Mouse (Mus musculus) limb, embryonic 15.5 days (tissue): ENCODE measurements at regions not wholly inside any gene's neighbourhood (a gene's known extent, or its start where the extent isn't known, plus 50 kb on each side); places are given as distances from the start of the nearest gene placed in this dataset.

Source experiments
- ATAC-seq: fragments of 200-750 bp; cut with Nextera tagmentation; 2 replicates; pipeline ENCODE4 v1.8.0; 2017; ENCODE audit warnings: low read depth, moderate TSS enrichment; ENCODE audit not compliant: insufficient number of reproducible peaks, low FRiP score, low TSS enrichment
- H3K27ac ChIP-seq: fragments of 300-500 bp; sonication (generic); 2 replicates; pipeline ENCODE4 v1.5.1; 2015; ENCODE audit warnings: moderate library complexity, mild to moderate bottlenecking, inconsistent platforms
- H3K27me3 ChIP-seq: fragments of 300-500 bp; sonication (generic); 2 replicates; pipeline ENCODE4 v1.6.1; 2015; ENCODE audit warnings: inconsistent platforms
- H3K36me3 ChIP-seq: fragments of 300-500 bp; sonication (generic); 2 replicates; pipeline ENCODE4 v1.6.1; 2015; ENCODE audit warnings: inconsistent platforms
- H3K4me1 ChIP-seq: fragments of 300-500 bp; sonication (generic); 2 replicates; pipeline ENCODE4 v1.6.1; 2015; ENCODE audit warnings: inconsistent platforms
- H3K4me2 ChIP-seq: fragments of 300-500 bp; sonication (generic); 2 replicates; pipeline ENCODE4 v1.6.1; 2015; ENCODE audit warnings: mild to moderate bottlenecking, inconsistent platforms
- H3K4me3 ChIP-seq: fragments of 300-500 bp; sonication (generic); 2 replicates; pipeline ENCODE4 v1.5.1; 2015; ENCODE audit warnings: mild to moderate bottlenecking, inconsistent platforms
- H3K9ac ChIP-seq: fragments of 300-500 bp; sonication (generic); 2 replicates; pipeline ENCODE4 v1.6.1; 2015; ENCODE audit warnings: inconsistent platforms
- H3K9me3 ChIP-seq: fragments of 300-500 bp; sonication (generic); 2 replicates; pipeline ENCODE4 v1.6.1; 2016; ENCODE audit warnings: inconsistent platforms
- WGBS: fragments of 180-500 bp; shearing (Covaris S2); methylation state at CpG from one replicate; pipeline ENCODE4 v1.1.7; 2015; 5-methylcytosine and 5-hydroxymethylcytosine counted together

DNA sequence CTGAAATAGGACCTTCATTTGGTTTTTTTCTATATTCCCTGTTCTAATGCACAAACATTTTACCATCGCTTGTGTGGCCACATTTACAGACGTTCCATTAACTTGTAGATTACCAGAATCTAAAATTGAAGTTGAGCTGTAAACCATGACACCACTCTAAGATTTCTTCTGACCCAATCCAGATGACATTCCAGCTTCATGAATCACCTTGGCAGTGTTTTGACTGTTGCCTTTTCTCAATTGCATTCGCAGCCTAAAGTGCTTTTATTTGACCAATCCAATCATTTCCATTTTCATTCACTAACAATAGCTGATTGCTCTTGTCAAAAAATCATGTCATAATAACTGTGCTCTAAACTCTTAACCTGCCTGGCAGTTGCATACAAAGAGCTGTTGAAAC is 144.8 kb downstream of the Mdfic start:
- WGBS, result 69% methylated on average over 3 of the region's 3 CpGs
- Histone ChIP-seq H3K9ac (no peak overlapping the region), H3K27me3 (no peaks in the 10 kb centered on the region), H3K36me3 (no peaks in the 10 kb centered on the region), H3K27ac (no peak overlapping the region), H3K4me3 (no peak overlapping the region), H3K9me3 (no peaks in the 10 kb centered on the region), H3K4me1 (no peaks in the 10 kb centered on the region), H3K4me2 (no peak overlapping the region)
- ATAC-seq, result no peak

DNA sequence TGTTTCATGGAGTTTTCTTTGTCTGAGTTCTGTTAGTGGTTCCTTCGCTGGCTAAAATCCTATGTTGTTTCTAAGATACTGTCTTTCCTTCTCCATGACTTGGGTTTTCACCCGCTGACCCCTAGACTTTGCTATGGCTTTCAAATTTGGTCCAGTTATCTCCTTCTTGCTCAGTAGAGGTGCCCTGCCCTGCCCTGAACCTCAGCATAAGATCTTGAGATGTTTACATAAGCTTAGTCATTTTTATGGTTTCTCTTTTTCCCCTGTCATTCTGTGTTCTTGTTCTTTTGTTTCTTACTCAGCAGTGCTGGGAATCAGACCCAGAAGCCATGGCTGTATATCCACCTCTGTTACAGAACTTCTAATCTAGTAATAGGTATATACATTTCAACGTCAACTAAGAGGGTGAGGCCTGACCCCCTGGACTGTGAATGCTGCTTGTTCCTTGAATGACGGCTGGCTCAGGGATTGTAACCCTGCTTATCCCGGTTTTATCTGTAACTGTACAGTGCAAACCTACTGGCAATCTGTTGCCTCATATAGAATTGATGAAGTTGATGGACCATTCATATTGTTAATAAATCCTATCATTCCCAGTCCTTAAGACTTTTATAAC is 161.9 kb downstream of the Mdfic start:
- H3K9ac ChIP-seq, result no peak overlapping the region
- H3K4me3 ChIP-seq, result no peak overlapping the region
- no peaks in the 10 kb centered on the region for H3K36me3 ChIP-seq
- no peak for ATAC-seq
- no peaks in the 10 kb centered on the region for H3K4me1 ChIP-seq
- 88% methylated on average over 5 of the region's 5 CpGs for WGBS
- no peaks in the 10 kb centered on the region for H3K27me3 ChIP-seq
- no peaks in the 10 kb centered on the region for H3K9me3 ChIP-seq
- no peak overlapping the region for H3K4me2 ChIP-seq
- H3K27ac ChIP-seq, result no peak overlapping the region

DNA sequence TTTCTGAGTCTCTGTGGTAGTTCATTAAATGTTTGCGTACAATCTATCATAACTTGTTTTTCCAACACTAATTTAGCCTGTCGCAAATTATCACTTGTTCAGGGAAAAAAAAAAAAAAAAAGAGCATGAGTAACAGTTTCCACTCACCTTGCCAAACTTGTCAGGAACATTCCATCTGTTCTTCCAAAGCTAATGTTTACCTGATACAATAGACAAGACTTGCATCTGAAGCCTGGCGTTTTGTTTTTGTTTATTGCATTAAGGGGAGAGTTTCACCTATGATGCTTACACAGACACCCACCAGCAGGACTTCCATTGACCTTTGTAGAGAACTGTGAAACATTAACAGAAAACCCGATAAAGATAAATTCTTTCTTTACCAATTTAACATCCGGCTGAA is 172.6 kb downstream of the Mdfic start:
- H3K9ac ChIP-seq, result no peak overlapping the region
- ATAC-seq, result no peak
- no peak overlapping the region for H3K4me2 ChIP-seq
- no peaks in the 10 kb centered on the region for H3K36me3 ChIP-seq
- H3K4me1 ChIP-seq, result 0 out of 2 replicates have a peak, but pooled peaks cover 4% of the 10 kb centered on the region
- 77% methylated on average over 5 of the region's 5 CpGs for WGBS
- H3K27ac ChIP-seq, result no peak overlapping the region
- H3K27me3 ChIP-seq, result no peaks in the 10 kb centered on the region
- H3K9me3 ChIP-seq, result no peaks in the 10 kb centered on the region
- no peak overlapping the region for H3K4me3 ChIP-seq

DNA sequence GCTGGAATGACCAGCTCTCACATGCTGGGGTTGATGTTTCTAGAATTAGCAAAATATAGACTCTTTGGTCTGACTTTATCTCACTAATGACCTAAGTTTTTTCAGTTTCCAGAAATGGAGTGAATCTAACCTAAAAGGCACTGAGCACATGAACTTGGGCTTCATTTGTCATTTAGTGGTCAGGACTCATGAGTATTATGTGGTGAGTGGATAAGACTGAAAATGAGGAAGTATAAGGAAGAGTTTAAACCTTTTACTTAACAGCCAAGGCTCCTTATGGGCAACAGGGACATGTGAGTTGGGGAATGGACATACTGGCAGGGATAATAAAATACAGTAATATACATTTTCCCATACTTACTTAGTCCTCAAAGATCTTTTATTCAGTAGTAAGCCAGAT is 180.0 kb downstream of the Mdfic start:
- Histone ChIP-seq H3K9me3 (no peaks in the 10 kb centered on the region), H3K27me3 (no peaks in the 10 kb centered on the region), H3K9ac (no peak overlapping the region), H3K4me2 (no peak overlapping the region), H3K4me3 (no peak overlapping the region), H3K36me3 (no peaks in the 10 kb centered on the region), H3K27ac (no peak overlapping the region), H3K4me1 (no peaks in the 10 kb centered on the region)
- no peak for ATAC-seq

DNA sequence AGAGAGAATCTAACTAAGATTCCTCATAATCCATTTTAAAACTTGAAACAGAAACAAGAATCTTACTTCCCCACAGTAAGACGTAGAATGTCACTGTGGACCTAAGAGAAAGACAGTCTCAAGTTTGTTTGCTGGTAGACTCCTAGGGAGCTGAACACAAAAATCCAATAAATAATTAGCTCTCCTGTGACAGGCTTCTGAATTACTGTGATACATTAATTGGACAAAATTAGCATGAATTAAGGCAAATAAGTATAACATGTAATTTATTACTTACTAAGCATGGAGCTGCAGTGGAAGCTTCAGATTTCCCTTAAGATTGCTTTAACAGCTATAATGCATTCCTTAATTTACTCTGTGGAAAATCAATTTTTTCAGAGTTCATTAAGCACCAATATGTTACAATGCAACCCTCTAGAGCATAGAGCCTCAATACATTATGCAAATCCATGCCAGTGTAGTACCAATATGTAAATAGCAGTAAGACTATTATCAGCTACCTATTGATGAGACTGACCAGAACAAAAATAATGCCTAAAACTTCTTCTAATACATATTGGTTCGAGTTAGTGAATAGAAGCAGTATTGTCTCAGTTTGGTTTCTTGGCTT is 182.3 kb downstream of the Mdfic start:
- no peak overlapping the region for H3K27ac ChIP-seq
- H3K36me3 ChIP-seq, result no peaks in the 10 kb centered on the region
- H3K4me2 ChIP-seq, result no peak overlapping the region
- no peak for ATAC-seq
- H3K4me1 ChIP-seq, result no peaks in the 10 kb centered on the region
- H3K4me3 ChIP-seq, result no peak overlapping the region
- H3K9me3 ChIP-seq, result no peaks in the 10 kb centered on the region
- H3K9ac ChIP-seq, result no peak overlapping the region
- 65% methylated on average over 2 of the region's 2 CpGs for WGBS
- H3K27me3 ChIP-seq, result no peaks in the 10 kb centered on the region

DNA sequence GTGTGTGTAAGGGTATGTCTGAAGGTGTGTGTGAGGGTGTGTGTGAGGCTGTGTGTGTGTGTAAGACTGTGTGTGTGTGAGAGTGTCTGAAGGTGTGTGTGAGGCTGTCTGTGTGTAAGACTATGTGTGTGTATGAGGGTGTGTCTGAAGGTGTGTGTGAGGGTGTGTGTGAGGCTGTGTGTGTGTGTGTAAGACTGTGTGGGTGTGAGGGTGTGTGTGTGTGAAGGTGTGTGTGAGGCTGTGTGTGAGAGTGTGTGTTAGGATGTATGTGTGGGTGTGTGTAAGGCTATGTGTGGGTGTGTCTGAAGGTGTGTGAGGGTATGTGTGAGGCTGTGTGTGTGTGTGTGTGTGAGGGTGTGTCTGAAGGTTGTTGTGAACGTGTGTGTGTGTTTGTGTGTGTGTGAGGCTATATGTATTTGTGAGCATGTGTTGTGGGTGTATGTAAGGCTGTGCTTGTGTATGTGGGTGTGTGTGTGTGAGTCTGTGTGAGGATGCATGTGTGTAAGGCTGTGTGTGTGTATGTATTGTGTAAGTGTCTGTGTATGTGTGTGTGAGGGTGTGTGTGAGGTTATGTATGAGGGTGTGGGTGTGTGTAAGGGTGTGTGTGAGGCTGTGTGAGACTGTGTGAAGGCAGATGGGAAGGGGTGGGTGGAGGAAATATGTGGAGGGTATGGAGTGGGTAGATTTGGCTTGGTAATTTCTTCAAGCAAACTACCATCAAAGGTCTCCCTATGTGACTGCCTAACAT is 190.1 kb downstream of the Mdfic start:
- H3K4me2 ChIP-seq, result no peak overlapping the region
- H3K4me1 ChIP-seq, result no peaks in the 10 kb centered on the region
- no peak overlapping the region for H3K4me3 ChIP-seq
- H3K27me3 ChIP-seq, result no peaks in the 10 kb centered on the region
- no peaks in the 10 kb centered on the region for H3K36me3 ChIP-seq
- no peak overlapping the region for H3K27ac ChIP-seq
- no peaks in the 10 kb centered on the region for H3K9me3 ChIP-seq
- no peak for ATAC-seq
- no peak overlapping the region for H3K9ac ChIP-seq
- WGBS, result 39% methylated on average over 1 of the region's 1 CpGs

DNA sequence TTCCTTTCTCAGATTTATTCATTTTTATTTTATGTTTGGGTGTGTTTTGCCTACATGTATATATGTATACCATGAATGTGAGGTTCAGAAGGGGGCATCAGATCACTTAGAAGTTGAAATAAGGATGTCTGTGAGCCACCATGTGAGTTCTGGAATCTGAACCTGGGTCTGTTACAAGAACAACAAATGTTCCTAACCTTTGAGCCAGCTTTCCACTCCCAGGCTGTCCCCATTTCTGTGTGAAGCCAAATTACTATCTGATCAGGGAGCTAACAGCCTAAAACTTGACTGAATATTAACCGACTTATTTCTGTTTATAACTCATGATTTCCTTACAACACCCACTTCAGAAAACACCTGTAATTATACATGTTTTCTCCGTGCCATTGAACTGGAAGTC is 209.2 kb downstream of the Mdfic start:
- Histone ChIP-seq H3K27ac (no peak overlapping the region), H3K9me3 (no peaks in the 10 kb centered on the region), H3K36me3 (no peaks in the 10 kb centered on the region), H3K4me3 (no peak overlapping the region), H3K9ac (no peak overlapping the region), H3K4me2 (no peak overlapping the region), H3K27me3 (no peaks in the 10 kb centered on the region), H3K4me1 (no peaks in the 10 kb centered on the region)
- WGBS, result 72% methylated on average over 2 of the region's 2 CpGs
- no peak for ATAC-seq

DNA sequence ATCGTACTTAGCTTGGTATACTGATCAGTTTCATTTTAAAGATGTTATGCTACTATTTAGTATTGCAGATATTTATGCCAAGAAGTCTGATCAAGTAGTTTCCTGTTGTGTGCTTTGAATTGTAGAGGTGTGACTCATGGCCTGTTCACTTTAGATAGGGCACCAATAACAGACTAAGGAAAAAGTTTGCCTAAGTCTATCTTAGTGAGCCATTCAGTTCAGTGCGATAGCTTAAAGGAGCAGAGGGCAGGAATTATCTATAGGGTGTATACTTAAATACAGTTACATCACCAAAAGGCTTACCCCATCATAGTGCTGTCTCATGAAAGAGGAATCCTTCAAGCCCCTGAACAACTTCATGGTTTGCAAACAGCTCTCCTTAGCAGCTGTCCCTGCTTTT is 229.8 kb downstream of the Mdfic start:
- WGBS, result 89% methylated on average over 2 of the region's 2 CpGs
- no peak overlapping the region for H3K4me2 ChIP-seq
- H3K4me1 ChIP-seq, result no peaks in the 10 kb centered on the region
- no peak overlapping the region for H3K4me3 ChIP-seq
- H3K9ac ChIP-seq, result no peak overlapping the region
- H3K9me3 ChIP-seq, result no peaks in the 10 kb centered on the region
- H3K27me3 ChIP-seq, result no peaks in the 10 kb centered on the region
- no peaks in the 10 kb centered on the region for H3K36me3 ChIP-seq
- H3K27ac ChIP-seq, result no peak overlapping the region
- ATAC-seq, result no peak

DNA sequence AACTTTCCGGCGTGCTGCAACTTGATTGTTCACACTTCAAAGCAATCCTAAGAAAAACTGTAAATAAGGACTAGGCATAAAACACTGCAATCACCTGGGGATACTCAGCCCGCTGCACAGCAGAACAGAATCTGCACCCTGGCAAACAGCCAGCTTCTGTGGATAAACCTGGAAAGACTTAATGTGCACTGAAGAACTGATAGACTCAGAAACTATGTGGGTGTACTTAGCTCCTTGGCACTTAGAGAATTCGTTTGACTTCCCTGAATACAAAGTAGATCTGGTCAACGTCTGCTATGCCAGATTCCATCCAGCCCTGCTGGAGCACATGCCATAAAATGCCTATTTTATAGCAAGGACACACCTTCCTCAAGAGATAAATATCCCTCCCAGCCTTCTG is 266.9 kb downstream of the Mdfic start:
- no peaks in the 10 kb centered on the region for H3K27me3 ChIP-seq
- H3K4me2 ChIP-seq, result no peak overlapping the region
- H3K4me1 ChIP-seq, result peaks cover 4% of the 10 kb centered on the region; the same call in 1 of the 2 replicates
- 0 out of 2 replicates have a peak, but pooled peaks have one; percentile 48 for ATAC-seq
- H3K36me3 ChIP-seq, result no peaks in the 10 kb centered on the region
- WGBS, result 7% methylated on average over 5 of the region's 5 CpGs
- no peaks in the 10 kb centered on the region for H3K9me3 ChIP-seq
- no peak overlapping the region for H3K9ac ChIP-seq
- H3K27ac ChIP-seq, result no peak overlapping the region
- no peak overlapping the region for H3K4me3 ChIP-seq
